Mouse (Mus musculus) layer of hippocampus, adult 8-10 months (tissue): ENCODE results near the gene Il10rb. TPM values are rescaled to one million over a fixed set of nuclear protein-coding genes. Genes with fewer than 3 reads are reported as not detected.

Source experiments
- DNase-seq, 2 experiments: peaks; one replicate each; pipeline ENCODE4 v3.0.0; 2022; ENCODE audit warnings: low spot score in 2 of 2
- total RNA-seq, 4 experiments: library from RNA; stranded (reverse); gene quantifications; 2 replicates each; pipeline ENCODE4 v1.2.4; 2022

Il10rb gene
- total RNA-seq, 4 experiments from 2014 or later = 9.6 to 18.3 (median 14.3) TPM

DNA sequence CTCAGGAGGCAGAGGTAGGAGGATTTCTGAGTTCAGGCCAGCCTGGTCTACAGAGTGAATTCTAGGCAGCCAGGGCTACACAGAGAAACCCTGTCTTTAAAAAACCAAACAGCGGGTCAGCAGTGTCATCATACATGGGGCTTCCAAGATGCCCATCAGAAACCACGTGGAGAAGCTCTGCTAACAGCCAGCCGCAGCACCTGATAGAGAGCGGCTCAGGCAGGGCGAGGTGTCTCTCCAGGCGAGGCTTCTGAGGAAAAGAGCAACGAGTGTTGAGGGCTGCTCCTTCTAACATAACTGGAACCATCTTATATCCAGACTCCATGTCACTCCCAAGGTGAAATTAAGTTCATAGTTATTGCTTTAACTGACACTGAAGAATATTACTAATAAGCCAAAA is 42.9 kb downstream of the Il10rb start:
- no peak for DNase-seq

DNA sequence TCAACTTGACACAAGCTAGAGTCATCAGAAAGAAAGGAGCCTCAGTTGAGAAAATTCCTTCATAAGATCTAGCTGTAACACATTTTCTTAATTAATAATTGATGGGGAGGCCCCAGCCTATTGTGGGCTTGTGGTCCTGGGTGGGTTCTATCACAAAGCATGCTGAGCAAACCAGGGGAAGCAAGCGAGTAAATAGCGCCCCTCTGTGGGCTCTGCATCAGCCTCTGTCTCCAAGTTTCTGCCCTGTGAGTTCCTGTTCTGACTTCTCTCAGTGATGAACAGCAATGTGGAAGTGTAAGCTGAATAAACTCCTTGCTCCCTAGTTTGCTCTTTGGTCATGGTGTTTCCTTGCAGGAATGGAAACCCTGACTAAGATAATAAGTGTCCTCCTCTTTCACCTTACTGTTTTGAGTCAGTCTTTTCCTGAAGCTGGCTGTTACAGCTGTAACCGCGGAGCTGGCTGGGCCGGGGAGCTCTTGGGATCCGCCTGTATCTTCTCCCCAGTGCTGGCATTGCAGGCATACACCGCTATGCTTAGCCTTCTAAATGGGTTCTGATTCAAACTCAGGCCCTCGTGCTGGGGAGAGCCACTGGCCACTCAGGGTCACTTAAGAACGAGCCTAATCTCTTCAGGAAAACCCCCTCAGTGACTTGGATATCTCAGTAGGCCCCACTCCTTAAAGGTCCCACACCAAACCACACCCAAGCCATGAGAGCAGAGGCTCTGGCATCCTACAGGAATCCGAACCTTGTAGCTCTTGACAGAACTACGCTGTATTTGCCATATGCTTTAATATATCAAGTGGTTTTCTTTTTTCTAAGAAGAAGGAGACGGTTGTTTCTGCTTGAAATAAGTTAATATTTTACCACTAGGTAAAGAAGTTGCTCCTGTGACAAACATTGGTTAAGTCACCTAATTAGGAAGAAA is 44.4 kb downstream of the Il10rb start:
- DNase-seq = no peak

DNA sequence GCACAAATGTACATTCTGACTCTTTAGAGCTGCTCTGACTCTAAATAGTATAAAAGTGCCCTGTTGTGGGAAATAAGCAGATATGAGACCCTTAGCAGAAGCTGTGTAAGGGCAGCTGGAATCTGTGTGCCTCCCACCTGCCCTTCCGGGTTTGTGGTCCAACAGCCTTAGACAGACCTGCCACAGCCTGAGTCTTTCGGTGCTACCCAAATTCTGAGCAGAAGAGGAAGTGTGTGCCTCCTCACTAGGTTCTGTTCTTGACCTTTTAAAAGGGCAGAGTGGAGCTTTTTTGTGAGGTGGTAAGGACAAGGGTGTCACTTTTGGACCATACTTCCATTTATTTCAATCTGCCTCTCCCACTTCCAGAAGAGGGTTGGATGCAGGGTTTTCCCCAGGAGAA is 46.0 kb downstream of the Il10rb start:
- DNase-seq = no peak

DNA sequence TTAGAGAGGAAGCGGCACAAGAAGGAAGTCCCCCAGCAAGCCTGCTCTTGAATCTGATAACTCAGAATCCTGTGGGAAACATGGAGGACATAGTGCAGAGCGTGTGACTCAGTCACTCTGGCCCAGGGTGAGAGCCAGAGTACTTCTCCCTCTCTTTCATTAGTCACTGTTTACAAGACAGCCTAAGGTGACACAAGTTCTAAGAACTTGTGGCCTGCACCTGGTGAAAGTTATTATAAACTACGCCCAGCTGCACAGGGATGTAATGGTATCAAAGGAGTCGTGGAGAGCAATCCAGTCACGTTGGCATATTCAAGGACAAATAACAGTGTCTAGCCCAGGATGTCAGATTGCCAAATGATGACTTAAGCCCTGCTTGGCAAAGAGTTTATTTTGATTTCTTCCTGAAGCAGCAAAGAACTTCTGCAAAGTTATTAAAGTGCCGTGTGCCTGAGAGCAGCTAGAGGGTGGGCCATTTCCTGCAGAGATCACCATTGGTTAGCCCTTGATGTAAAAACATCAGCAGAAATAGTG is 46.5 kb downstream of the Il10rb start:
- no peak for DNase-seq

DNA sequence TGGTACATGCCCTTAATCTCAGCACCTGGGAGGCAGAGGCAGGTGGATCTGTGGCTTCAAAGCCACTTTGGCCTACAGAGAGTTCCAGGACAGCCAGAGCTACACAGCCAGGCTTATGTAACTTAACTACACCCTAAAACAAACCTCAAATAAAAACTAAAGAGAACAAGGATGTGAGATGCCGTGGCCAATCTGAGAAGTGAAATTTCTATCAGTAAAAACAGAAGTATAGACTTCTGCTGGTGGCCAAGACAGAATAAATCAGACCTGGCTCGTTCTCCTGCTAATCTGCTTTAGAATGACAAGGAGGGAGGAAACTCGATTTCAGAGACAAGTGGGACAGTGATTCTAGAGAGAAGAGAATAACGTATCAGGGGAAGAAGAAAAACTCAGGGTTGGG is 49.9 kb downstream of the Il10rb start:
- no peak for DNase-seq

DNA sequence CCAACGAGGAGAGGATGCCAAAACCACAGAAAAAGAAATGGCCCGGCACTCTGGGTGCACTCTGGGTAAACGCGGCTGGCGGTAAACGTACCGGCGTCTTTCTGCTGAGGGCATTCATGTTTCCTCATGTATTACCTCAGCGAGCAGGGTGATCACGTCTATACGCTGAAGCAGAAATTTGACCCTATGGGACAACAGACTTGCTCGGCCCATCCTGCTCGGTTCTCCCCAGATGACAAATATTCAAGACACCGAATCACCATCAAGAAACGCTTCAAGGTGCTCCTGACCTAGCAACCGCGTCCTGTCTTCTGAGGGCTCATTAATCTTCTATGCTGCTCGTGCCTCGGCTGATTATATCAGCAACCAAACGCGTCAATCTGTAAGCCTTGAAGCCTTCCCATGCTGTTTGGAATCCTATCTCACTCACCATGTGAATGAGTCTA is 52.4 kb downstream of the Il10rb start:
- no peak for DNase-seq

DNA sequence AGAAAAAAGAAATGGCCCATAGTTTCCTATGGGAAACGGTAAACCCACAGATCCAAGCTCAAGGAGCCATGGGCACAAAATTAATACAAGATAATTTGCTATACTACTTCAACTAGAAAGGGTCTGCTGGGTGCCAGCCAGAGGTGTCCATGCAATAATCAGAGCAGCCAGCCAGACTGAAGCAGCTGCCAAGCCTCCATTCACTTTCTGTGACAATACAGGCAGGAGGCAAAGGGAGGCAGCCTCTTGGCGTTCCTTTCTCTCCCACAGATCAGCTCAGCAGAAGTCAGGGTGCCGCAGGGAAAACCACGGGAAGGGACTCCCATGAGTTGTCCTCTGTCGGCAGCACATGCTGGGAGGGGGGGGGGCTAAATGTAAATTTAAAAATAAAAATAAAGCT is 53.0 kb downstream of the Il10rb start:
- no peak for DNase-seq

DNA sequence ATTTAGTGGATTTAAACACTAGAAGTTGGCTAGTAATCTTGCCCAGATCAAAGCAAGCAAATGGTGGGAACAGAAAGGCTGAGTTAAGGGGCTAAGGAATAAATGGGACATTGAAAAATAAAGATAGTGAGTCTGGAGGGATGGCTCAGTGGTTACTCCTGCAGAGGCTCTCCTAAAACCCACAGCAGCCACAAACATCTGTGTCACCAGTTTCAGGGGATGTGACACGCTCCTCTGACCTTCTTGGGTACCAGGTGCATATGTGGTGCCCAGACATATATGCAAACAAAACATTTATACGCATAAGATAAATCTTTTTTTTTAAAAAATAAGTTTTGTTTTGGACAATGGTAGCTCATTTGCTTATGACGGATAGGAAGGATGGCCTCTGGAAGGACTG is 53.4 kb downstream of the Il10rb start:
- no peak for DNase-seq

DNA sequence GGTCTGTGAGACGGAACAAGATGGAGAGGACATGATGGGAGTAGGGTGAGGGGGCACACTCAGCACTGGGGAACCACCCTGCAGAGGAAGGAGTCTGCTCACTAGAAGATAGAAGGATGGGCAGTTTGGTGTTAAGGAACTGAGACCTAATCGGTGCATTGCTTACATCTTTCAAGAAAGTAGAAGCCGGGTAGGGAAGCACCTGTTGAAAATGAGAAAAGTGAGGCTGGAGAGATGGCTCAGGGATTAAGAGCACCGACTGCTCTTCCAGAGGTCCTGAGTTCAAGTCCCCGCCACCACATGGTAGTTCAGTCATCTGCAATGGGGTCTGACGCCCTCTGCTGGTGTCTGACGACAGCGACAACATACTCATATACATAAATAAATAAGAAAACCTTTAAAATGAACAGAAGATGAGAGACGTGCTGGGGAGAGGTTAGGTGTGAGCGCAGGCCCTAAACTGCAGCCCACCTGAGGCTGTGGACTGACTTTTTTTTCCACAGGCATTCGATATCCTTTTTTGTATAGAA is 53.9 kb downstream of the Il10rb start:
- DNase-seq = no peak

DNA sequence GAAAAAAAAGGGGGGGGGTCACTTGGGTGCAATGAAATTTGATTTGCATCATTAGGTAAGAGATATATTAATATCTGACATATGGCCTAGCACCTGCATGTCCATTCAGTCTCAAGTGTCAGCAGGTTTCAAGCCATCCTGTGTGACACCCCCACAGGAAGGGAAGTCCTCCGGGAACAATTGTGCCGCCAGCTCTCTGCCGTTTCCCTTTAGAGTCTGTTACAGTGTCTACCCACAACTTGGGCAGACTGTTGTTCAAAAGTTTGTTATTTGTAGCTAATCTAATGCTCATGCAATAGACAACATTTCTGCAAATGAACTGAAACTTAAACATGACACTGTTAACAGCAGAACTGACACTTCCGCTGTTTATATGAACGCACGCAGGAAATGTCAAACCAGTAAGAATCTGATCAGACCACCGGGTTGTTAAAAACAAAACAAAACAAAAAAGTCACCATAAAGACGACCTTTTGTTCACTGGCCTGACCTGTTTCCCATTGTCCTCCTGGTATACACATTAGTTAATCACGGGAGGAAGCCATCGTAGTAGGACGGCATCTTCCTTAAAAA is 55.2 kb downstream of the Il10rb start:
- DNase-seq = no peak

DNA sequence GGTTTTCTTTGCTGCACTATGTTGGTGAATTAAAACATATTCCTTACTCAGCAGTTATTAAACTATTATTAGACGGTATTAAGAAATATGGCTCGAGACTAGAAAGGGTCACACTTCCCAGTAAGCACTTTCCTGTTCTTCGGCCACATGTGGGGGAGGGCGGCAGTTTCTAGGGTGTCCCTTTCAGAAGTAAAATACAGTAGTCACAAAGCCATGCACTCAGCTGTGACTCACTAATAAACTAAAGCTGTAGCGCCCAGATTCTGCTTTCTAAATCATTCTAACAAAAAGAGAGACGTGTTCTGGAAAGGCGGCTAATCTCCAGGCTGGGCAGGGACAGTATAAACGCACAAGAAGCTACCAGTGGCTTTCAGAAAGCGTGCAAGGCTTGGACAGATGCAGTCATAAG is 55.8 kb downstream of the Il10rb start:
- no peak for DNase-seq

DNA sequence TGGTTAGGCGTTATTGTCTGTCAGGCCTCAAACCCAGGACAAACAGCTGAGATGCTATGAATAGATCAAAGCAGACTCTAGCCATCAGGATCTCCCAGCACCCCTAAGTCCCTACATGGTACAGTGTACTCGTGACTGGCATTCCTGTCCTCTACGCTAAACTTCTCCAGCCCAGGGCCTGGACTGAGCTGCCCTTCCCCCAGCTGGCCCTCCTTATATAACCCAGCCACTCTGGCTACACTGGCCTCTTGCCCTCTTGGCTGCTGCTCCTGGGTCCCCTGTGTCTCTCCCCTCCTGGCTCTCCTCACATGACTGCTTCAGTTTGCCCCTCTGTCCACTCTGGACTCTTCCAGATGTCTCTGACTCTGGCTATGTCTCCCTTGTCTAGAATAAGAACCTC is 56.7 kb downstream of the Il10rb start:
- no peak for DNase-seq

DNA sequence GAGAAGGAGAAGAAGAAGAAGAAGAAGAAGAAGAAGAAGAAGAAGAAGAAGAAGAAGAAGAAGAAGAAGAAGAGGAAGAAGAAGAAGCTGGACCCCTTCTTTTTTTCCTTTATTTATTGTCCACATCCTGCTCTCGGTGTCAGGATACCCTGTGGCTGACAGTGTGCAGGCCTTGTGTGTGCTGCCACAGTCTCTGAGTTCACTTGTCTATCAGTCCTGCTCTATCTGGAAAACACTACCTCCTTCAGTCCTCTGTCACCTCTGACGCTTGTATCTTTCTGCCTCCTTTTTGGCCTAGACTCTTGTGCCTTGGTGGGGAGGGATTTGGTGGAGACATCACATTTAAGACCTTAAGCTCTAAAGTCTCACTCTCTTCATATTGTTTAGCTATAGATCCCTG is 57.4 kb downstream of the Il10rb start:
- no peak for DNase-seq

DNA sequence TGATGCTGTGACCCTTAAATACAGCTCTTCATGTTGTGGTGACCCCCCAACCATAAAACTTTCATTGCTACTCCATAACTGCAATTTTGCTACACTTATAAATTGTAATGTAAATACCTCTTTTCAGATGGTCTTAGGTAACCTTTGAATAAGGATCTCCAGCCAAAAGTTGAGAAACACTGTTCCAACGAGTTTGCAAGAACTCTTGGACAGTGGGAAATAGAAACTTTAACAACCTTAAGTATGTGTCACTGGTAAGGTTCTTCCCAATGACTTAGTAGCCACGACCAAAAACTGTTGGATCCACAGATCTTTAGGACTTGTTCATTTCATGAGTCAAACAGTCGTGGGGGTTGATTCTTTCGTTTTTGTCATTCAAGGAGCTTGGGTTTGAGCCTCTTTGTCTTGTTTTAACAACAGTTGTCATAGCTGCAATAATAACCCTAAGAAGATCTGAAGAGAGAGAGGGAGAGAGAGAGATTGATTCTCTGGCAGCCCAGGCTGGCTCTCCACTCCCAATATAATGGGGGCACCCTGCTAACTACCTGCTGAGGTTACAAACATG is 58.0 kb downstream of the Il10rb start:
- no peak for DNase-seq

DNA sequence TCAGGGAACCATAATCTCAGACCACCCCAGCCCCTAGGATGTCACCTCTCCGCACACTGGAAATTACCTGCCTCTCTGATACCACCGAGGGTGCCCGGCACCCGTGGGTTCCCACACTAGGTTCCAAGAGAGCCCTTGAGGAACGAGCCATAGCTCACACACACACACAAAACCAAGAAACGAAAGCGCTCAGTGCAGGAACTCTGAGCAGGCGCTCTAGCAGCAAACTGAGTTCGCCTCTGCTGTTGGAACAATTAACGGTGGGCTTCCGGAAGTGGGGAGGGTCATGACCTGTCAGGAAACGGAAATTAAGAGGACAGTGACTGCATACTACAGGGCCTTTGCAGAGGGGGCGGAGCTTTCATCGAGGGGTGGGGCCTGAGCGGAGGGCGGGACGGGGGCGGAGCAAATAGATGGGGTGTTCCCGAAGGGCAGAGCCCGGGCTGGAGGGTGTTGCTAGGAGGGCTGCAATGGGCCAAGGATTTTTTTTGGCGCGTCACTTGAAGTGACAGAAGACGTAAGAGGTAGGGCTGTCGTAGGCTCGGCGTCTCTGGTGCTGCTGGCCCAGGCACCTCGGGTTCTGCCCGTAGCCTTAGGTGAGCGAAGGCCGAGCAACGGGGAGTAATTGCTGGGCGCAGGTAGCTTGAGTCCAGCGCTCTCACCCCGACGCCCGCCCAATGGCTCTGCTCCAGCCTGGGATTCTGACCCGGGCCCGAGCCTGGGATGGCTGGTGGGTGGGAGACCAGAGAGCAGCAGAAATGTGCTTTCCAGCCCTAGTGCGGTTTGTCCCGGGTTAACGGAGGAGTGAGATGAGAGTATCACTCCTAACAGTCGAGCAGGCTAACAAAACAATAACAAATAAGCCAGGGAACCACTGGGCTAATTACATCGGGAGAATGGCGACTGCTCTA is 58.9 kb downstream of the Il10rb start:
- peak; percentile 75 to 81 for DNase-seq

DNA sequence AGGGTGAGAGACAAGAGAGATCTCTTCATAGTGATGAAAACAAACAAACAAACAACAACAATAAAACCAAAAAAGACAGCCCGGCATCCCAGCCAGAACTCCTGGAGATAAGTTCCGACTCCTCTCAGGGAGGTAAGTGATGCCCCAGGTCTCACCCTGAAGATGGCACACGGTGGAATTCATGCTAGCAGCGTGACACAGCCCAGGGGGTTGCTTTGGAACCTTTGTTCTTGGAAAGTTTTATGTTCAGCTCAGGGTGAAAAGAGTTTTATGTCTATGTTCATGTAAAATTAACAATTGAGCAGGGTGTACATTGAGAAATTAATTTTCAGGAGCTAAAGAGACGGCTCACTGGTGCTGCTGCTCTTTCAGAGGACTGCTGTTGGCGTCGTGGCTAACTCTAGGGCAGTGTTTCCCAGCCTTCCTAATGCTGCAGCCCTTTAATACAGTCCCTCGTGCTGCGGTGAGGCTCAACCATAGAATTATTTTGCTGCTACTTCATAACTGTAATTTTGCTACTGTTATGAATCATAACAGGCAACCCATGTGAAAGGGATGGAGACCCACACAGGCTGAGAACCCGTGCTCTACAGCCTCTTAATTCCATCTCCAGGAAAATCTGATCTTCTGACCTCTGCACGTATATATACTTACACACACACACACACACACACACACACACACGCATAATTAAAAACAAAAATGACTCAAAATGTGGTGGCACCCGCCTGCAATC is 59.7 kb downstream of the Il10rb start:
- no peak for DNase-seq

DNA sequence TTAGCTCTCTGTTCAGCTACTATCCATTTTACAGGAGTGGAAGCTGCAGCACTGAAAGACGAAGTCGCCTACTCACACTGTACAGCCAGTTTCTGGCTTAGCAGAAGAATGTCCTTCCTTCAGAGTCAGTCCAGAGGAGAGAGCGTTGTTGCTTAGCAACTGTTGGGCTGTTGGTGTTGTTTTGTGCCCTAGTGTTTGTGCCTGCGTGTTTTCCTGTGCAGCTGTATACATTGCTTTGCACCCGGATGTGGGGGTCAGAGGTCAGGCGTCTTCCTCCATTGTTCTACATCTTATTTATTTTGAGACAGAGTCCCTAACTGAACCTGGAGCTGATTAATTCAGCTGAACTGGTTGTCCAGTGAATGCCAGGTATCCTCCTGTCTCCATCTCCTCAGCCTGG is 60.6 kb downstream of the Il10rb start:
- DNase-seq = no peak

DNA sequence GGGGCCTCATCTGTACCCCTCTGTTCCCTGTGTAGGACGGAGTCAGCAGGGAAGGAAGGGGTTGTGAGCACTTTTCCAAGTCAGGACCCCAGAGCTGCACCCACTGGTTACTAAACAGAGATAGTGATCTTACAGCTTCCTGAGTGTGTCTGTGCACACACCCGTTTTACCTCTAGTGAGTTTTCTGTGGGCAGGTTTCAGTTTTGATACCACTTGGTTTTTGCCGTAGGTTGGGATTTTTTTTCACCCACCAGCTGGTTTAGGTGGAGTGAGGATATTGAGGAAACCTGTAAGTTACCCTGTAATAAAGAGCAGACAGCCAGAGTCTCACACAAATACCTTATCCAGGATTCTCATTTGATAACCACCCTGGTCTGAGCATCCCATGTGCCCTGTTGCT is 64.5 kb downstream of the Il10rb start:
- no peak for DNase-seq

DNA sequence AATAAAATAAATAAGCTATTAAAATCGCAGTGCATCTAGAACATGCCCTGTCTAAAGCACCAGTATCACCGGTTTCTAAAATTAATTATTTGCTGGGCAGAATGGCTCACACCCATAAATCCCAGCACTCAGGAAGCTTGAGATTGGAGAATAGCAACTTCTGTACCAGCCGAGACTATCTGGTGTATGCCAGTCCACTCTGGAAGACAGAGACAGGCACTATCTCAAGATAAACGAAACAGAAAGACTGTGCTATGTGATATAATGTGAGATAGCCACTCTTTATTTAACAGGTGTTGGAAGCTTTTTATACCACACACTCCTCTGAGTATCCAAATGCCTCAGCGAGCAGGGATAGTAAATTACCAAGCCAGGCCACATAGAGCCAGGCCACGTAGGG is 65.5 kb downstream of the Il10rb start:
- no peak for DNase-seq
